In the genomic region with DNA sequence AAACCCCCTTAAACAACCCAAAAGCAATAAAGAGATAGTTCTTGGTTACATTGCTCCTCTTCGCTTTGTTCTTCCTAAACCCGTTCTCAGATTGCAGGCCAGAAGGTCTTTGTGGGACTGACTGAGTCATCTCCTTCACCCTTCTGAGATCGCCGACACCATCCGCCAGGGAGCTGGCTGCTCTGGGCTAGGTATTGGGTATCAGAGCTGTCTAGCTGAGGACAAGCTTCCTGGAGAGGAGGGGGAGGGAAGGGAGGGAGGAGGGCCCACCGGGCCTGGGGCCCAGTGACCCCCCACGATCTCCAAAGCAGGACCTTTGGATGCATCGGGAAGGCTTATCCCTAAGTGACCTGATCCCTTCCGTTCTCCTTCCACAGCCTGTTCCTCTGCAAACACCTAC, we compare ENCODE assay signal across 19 mouse cellular contexts.
A peak's percentile ranks its signal among the peaks of the same experiment; 100 is the strongest.
DNase-seq lines count a peak whose midpoint lies in the region; ATAC-seq and TF ChIP-seq lines count a peak whose summit lies in the region.
"Had no signal": no experiment of that assay in that cellular context is flagged by ENCODE, and none has a peak within 500 bp of the region (broad histone marks: within the 10 kb centered on the region; RNA-seq: fewer than 3 reads in every experiment).

No protein-coding gene starts in this region.

- 14% methylated on average over 9 of the region's 9 CpGs for WGBS in kidney, embryonic 15.5 days

- no peak overlapping the region for H3K4me3 ChIP-seq in kidney, embryonic 15.5 days (replicated peaks)
- no peak overlapping the region for H3K4me3 ChIP-seq in myocyte
- H3K4me3 ChIP-seq: embryonic facial prominence, embryonic 12.5 days; forebrain, embryonic 12.5 days; heart, embryonic 13.5 days; hindbrain, embryonic 12.5 days had no signal

- H3K79me2 ChIP-seq in myocyte (ENCODE audit: control insufficient read depth, insufficient read depth) = no peaks in the 10 kb centered on the region

- no peaks in the 10 kb centered on the region for H3K36me3 ChIP-seq in kidney, embryonic 15.5 days
- no peaks in the 10 kb centered on the region for H3K36me3 ChIP-seq in myocyte (ENCODE audit: control insufficient read depth, insufficient read depth)
- H3K36me3 ChIP-seq: embryonic facial prominence, embryonic 12.5 days; forebrain, embryonic 12.5 days; heart, embryonic 13.5 days; hindbrain, embryonic 12.5 days had no signal

- H3K27ac ChIP-seq in kidney, embryonic 15.5 days = no peak overlapping the region
- H3K27ac ChIP-seq: embryonic facial prominence, embryonic 12.5 days; forebrain, embryonic 12.5 days; heart, embryonic 13.5 days; hindbrain, embryonic 12.5 days; hindbrain, postnatal 0 days had no signal

- H3K9ac ChIP-seq in kidney, embryonic 15.5 days = no peak overlapping the region
- H3K9ac ChIP-seq: embryonic facial prominence, embryonic 12.5 days; forebrain, embryonic 12.5 days; heart, embryonic 13.5 days; hindbrain, embryonic 12.5 days had no signal

- ATAC-seq in kidney, embryonic 15.5 days (replicated peaks; ENCODE audit: low FRiP score) = peak; percentile 69; the same call in 1 of the 2 replicates
- ATAC-seq in megakaryocyte-erythroid progenitor cell, adult 5-6 weeks (replicated peaks; ENCODE audit: low FRiP score, low TSS enrichment, poor library complexity, severe bottlenecking) = no peak
- ATAC-seq: forebrain, embryonic 16.5 days; hindbrain, postnatal 0 days had no signal

- no peak overlapping the region for H3ac ChIP-seq in myocyte (ENCODE audit: control insufficient read depth, insufficient read length)

- no peak for DNase-seq in kidney, adult 8-10 months
- DNase-seq in embryo, embryonic 10.5 days (ENCODE audit: low spot score) = peak; percentile 14
- peak; percentile 20 for DNase-seq in embryo, embryonic 9.5 days (ENCODE audit: extremely low spot score)
- no peak for DNase-seq in right cerebral cortex, adult 18-20 months
- DNase-seq: adrenal gland, adult 2 months; adrenal gland, postnatal 25 days; cerebellum, adult 18-20 months; cerebellum, adult 9-11 months; gastrocnemius, postnatal 10 days; heart, postnatal 36 days had no signal

- H3K27me3 ChIP-seq in kidney, embryonic 15.5 days = no peaks in the 10 kb centered on the region
- no peaks in the 10 kb centered on the region for H3K27me3 ChIP-seq in myocyte (ENCODE audit: control insufficient read depth, insufficient read depth, insufficient read length)
- H3K27me3 ChIP-seq: embryonic facial prominence, embryonic 12.5 days; heart, embryonic 13.5 days had no signal

- no peak for TF ChIP-seq POLR2A in myocyte (IDR thresholded peaks at IDR 0.05; ENCODE audit: insufficient read length, low read depth)

- H3K4me2 ChIP-seq in kidney, embryonic 15.5 days = no peak overlapping the region
- peak overlapping the region; percentile 3 for H3K4me2 ChIP-seq in myocyte (ENCODE audit: low read depth)
- H3K4me2 ChIP-seq: embryonic facial prominence, embryonic 12.5 days; forebrain, embryonic 12.5 days; heart, embryonic 13.5 days; hindbrain, embryonic 12.5 days had no signal

- no peaks in the 10 kb centered on the region for H3K4me1 ChIP-seq in kidney, embryonic 15.5 days
- H3K4me1 ChIP-seq: heart, embryonic 13.5 days; hindbrain, embryonic 12.5 days had no signal

- no peaks in the 10 kb centered on the region for H3K9me3 ChIP-seq in kidney, embryonic 15.5 days (replicated peaks)
- H3K9me3 ChIP-seq: embryonic facial prominence, embryonic 12.5 days; forebrain, embryonic 12.5 days; heart, embryonic 13.5 days; hindbrain, embryonic 12.5 days had no signal

TF ChIP-seq in myocyte, 11 proteins besides CTCF, POLR2A, EP300 and RAD21:
- no peak for TF ChIP-seq MAX (IDR thresholded peaks at IDR 0.05; ENCODE audit: low read depth)

Comparison
In these comparisons a context has a peak if more than half of its experiments do, and no peak if none do; other contexts are left out.
1. DNase-seq: peak in embryo, embryonic 10.5 days (single experiment) and embryo, embryonic 9.5 days (single experiment); none in kidney, adult 8-10 months (0 of 2) and right cerebral cortex, adult 18-20 months (single experiment).